Mouse (Mus musculus): ENCODE data around the gene Gm28047. TPM values are rescaled to one million over a fixed set of nuclear protein-coding genes. Genes with fewer than 3 reads are reported as not detected.

Gm28047 gene
- polyA plus RNA-seq, 1 experiment from 2014 or later = not detected

GRCm38 (mm10) chr15:102581205-102581604 lies 43.7 kb downstream of the Gm28047 start:
- 50% methylated on average over 1 of the region's 1 CpGs for WGBS (ENCODE audit: insufficient replicate concordance)
- no peaks in the 10 kb centered on the region for H3K9me3 ChIP-seq (replicated peaks; ENCODE audit: control insufficient read depth, low read length)
- no peak overlapping the region for H3K4me3 ChIP-seq (ENCODE audit: low read depth, low read length)
- ATAC-seq (replicated peaks; ENCODE audit: insufficient number of reproducible peaks, low FRiP score, low TSS enrichment) = no peak
- no peak overlapping the region for H3K9ac ChIP-seq (ENCODE audit: low read depth, low read length)
- H3K4me1 ChIP-seq (ENCODE audit: control insufficient read depth, insufficient read depth, low read length) = no peaks in the 10 kb centered on the region
- no peaks in the 10 kb centered on the region; the same call in 1 of the 2 replicates for H3K36me3 ChIP-seq (ENCODE audit: control insufficient read depth, insufficient read depth, low read length)
- no peaks in the 10 kb centered on the region for H3K27me3 ChIP-seq (ENCODE audit: control insufficient read depth, insufficient read depth, low read length)
- no peak overlapping the region for H3K4me2 ChIP-seq
- no peak overlapping the region for H3K27ac ChIP-seq (ENCODE audit: low read depth, low read length)

- H3K9me3 ChIP-seq (replicated peaks; ENCODE audit: control insufficient read depth, low read length) = no peaks in the 10 kb centered on the region
- H3K4me2 ChIP-seq = no peak overlapping the region
- WGBS (ENCODE audit: insufficient replicate concordance) = 84% methylated on average over 2 of the region's 2 CpGs
- no peak for ATAC-seq (replicated peaks; ENCODE audit: insufficient number of reproducible peaks, low FRiP score, low TSS enrichment)
- H3K27ac ChIP-seq (ENCODE audit: low read depth, low read length) = no peak overlapping the region
- no peaks in the 10 kb centered on the region for H3K27me3 ChIP-seq (ENCODE audit: control insufficient read depth, insufficient read depth, low read length)
- H3K4me1 ChIP-seq (ENCODE audit: control insufficient read depth, insufficient read depth, low read length) = no peaks in the 10 kb centered on the region
- H3K36me3 ChIP-seq (ENCODE audit: control insufficient read depth, insufficient read depth, low read length) = no peaks in the 10 kb centered on the region; the same call in 1 of the 2 replicates
- no peak overlapping the region for H3K4me3 ChIP-seq (ENCODE audit: low read depth, low read length)
- no peak overlapping the region for H3K9ac ChIP-seq (ENCODE audit: low read depth, low read length)
Observed at GRCm38 (mm10) chr15:102578351-102578750, 46.5 kb downstream of the Gm28047 start.

- H3K4me2 ChIP-seq = no peak overlapping the region
- H3K36me3 ChIP-seq (ENCODE audit: control insufficient read depth, insufficient read depth, low read length) = no peaks in the 10 kb centered on the region; the same call in 1 of the 2 replicates
- H3K9me3 ChIP-seq (replicated peaks; ENCODE audit: control insufficient read depth, low read length) = no peaks in the 10 kb centered on the region
- no peaks in the 10 kb centered on the region for H3K4me1 ChIP-seq (ENCODE audit: control insufficient read depth, insufficient read depth, low read length)
- H3K9ac ChIP-seq (ENCODE audit: low read depth, low read length) = no peak overlapping the region
- H3K27ac ChIP-seq (ENCODE audit: low read depth, low read length) = no peak overlapping the region
- H3K4me3 ChIP-seq (ENCODE audit: low read depth, low read length) = no peak overlapping the region
- 94% methylated on average over 1 of the region's 1 CpGs for WGBS (ENCODE audit: insufficient replicate concordance)
- ATAC-seq (replicated peaks; ENCODE audit: insufficient number of reproducible peaks, low FRiP score, low TSS enrichment) = no peak
- H3K27me3 ChIP-seq (ENCODE audit: control insufficient read depth, insufficient read depth, low read length) = no peaks in the 10 kb centered on the region
Observed at GRCm38 (mm10) chr15:102576972-102577371, 47.9 kb downstream of the Gm28047 start.

- H3K9ac ChIP-seq (ENCODE audit: low read depth, low read length) = no peak overlapping the region
- no peaks in the 10 kb centered on the region for H3K4me1 ChIP-seq (ENCODE audit: control insufficient read depth, insufficient read depth, low read length)
- H3K9me3 ChIP-seq (replicated peaks; ENCODE audit: control insufficient read depth, low read length) = no peaks in the 10 kb centered on the region
- 69% methylated on average over 3 of the region's 3 CpGs for whole genome bisulfite sequencing (ENCODE audit: insufficient replicate concordance)
- H3K27me3 ChIP-seq (ENCODE audit: control insufficient read depth, insufficient read depth, low read length) = no peaks in the 10 kb centered on the region
- ATAC-seq (replicated peaks; ENCODE audit: insufficient number of reproducible peaks, low FRiP score, low TSS enrichment) = no peak
- H3K36me3 ChIP-seq (ENCODE audit: control insufficient read depth, insufficient read depth, low read length) = no peaks in the 10 kb centered on the region; the same call in 1 of the 2 replicates
- H3K4me3 ChIP-seq (ENCODE audit: low read depth, low read length) = no peak overlapping the region
- H3K4me2 ChIP-seq = no peak overlapping the region
- H3K27ac ChIP-seq (ENCODE audit: low read depth, low read length) = no peak overlapping the region
Observed at GRCm38 (mm10) chr15:102572081-102572480, 52.8 kb downstream of the Gm28047 start.

GRCm38 (mm10) chr15:102567849-102568248 lies 57.0 kb downstream of the Gm28047 start:
- Histone ChIP-seq H3K27ac (ENCODE audit: low read depth, low read length) (no peak overlapping the region), H3K4me1 (ENCODE audit: control insufficient read depth, insufficient read depth, low read length) (no peaks in the 10 kb centered on the region), H3K4me2 (no peak overlapping the region), H3K27me3 (ENCODE audit: control insufficient read depth, insufficient read depth, low read length) (no peaks in the 10 kb centered on the region), H3K36me3 (ENCODE audit: control insufficient read depth, insufficient read depth, low read length) (no peaks in the 10 kb centered on the region; the same call in 1 of the 2 replicates), H3K9me3 (replicated peaks; ENCODE audit: control insufficient read depth, low read length) (no peaks in the 10 kb centered on the region), H3K4me3 (ENCODE audit: low read depth, low read length) (no peak overlapping the region), H3K9ac (ENCODE audit: low read depth, low read length) (no peak overlapping the region)
- no peak for ATAC-seq (replicated peaks; ENCODE audit: insufficient number of reproducible peaks, low FRiP score, low TSS enrichment)
- WGBS (ENCODE audit: insufficient replicate concordance) = 85% methylated on average over 2 of the region's 2 CpGs

- Histone ChIP-seq H3K9me3 (replicated peaks; ENCODE audit: control insufficient read depth, low read length) (no peaks in the 10 kb centered on the region), H3K27ac (ENCODE audit: low read depth, low read length) (no peak overlapping the region), H3K9ac (ENCODE audit: low read depth, low read length) (no peak overlapping the region), H3K4me2 (no peak overlapping the region), H3K36me3 (ENCODE audit: control insufficient read depth, insufficient read depth, low read length) (no peaks in the 10 kb centered on the region), H3K27me3 (ENCODE audit: control insufficient read depth, insufficient read depth, low read length) (no peaks in the 10 kb centered on the region), H3K4me3 (ENCODE audit: low read depth, low read length) (no peak overlapping the region), H3K4me1 (ENCODE audit: control insufficient read depth, insufficient read depth, low read length) (no peaks in the 10 kb centered on the region)
- ATAC-seq (replicated peaks; ENCODE audit: insufficient number of reproducible peaks, low FRiP score, low TSS enrichment) = no peak
- 92% methylated on average over 5 of the region's 5 CpGs for WGBS (ENCODE audit: insufficient replicate concordance)
Observed at GRCm38 (mm10) chr15:102563681-102564080, 61.2 kb downstream of the Gm28047 start.

- ATAC-seq (replicated peaks; ENCODE audit: insufficient number of reproducible peaks, low FRiP score, low TSS enrichment) = no peak
- Histone ChIP-seq H3K27me3 (ENCODE audit: control insufficient read depth, insufficient read depth, low read length) (no peaks in the 10 kb centered on the region), H3K9me3 (replicated peaks; ENCODE audit: control insufficient read depth, low read length) (no peaks in the 10 kb centered on the region), H3K36me3 (ENCODE audit: control insufficient read depth, insufficient read depth, low read length) (no peaks in the 10 kb centered on the region), H3K27ac (ENCODE audit: low read depth, low read length) (no peak overlapping the region), H3K4me1 (ENCODE audit: control insufficient read depth, insufficient read depth, low read length) (no peaks in the 10 kb centered on the region), H3K4me3 (ENCODE audit: low read depth, low read length) (no peak overlapping the region), H3K4me2 (no peak overlapping the region), H3K9ac (ENCODE audit: low read depth, low read length) (no peak overlapping the region)
- WGBS (ENCODE audit: insufficient replicate concordance) = 77% methylated on average over 3 of the region's 3 CpGs
Observed at GRCm38 (mm10) chr15:102563061-102563460, 61.8 kb downstream of the Gm28047 start.

GRCm38 (mm10) chr15:102562491-102562890 lies 62.4 kb downstream of the Gm28047 start:
- WGBS (ENCODE audit: insufficient replicate concordance) = 90% methylated on average over 1 of the region's 1 CpGs
- no peaks in the 10 kb centered on the region for H3K36me3 ChIP-seq (ENCODE audit: control insufficient read depth, insufficient read depth, low read length)
- H3K4me3 ChIP-seq (ENCODE audit: low read depth, low read length) = no peak overlapping the region
- no peaks in the 10 kb centered on the region for H3K4me1 ChIP-seq (ENCODE audit: control insufficient read depth, insufficient read depth, low read length)
- H3K9ac ChIP-seq (ENCODE audit: low read depth, low read length) = no peak overlapping the region
- no peak for ATAC-seq (replicated peaks; ENCODE audit: insufficient number of reproducible peaks, low FRiP score, low TSS enrichment)
- no peaks in the 10 kb centered on the region for H3K27me3 ChIP-seq (ENCODE audit: control insufficient read depth, insufficient read depth, low read length)
- H3K4me2 ChIP-seq = no peak overlapping the region
- no peaks in the 10 kb centered on the region for H3K9me3 ChIP-seq (replicated peaks; ENCODE audit: control insufficient read depth, low read length)
- no peak overlapping the region for H3K27ac ChIP-seq (ENCODE audit: low read depth, low read length)

GRCm38 (mm10) chr15:102557580-102557979 lies 67.3 kb downstream of the Gm28047 start:
- H3K9ac ChIP-seq (ENCODE audit: low read depth, low read length) = no peak overlapping the region
- H3K27ac ChIP-seq (ENCODE audit: low read depth, low read length) = no peak overlapping the region

More at GRCm38 (mm10) chr15:102557580-102557979, 67.3 kb downstream of the Gm28047 start:
- Histone ChIP-seq H3K36me3 (ENCODE audit: control insufficient read depth, insufficient read depth, low read length) (peaks cover 21% of the 10 kb centered on the region), H3K4me1 (ENCODE audit: control insufficient read depth, insufficient read depth, low read length) (no peaks in the 10 kb centered on the region), H3K4me3 (ENCODE audit: low read depth, low read length) (no peak overlapping the region), H3K27me3 (ENCODE audit: control insufficient read depth, insufficient read depth, low read length) (no peaks in the 10 kb centered on the region), H3K4me2 (no peak overlapping the region), H3K9me3 (replicated peaks; ENCODE audit: control insufficient read depth, low read length) (no peaks in the 10 kb centered on the region)
- ATAC-seq (replicated peaks; ENCODE audit: insufficient number of reproducible peaks, low FRiP score, low TSS enrichment) = no peak

Measured in heart, embryonic 11.5 days (tissue).